Mouse (Mus musculus) lung, postnatal 4 days (tissue): ENCODE results near the gene Fgfr2.
"Not testable (repeated sequence)": the region's sequence is repeated elsewhere in the genome, so short reads cannot be mapped to it uniquely, and the experiment has no call there.

Experiments used
- DNase-seq, 2 experiments: peaks; one replicate each; pipeline ENCODE4 v3.0.0; 2021

Fgfr2 gene

GRCm38 (mm10) chr7:132565831-132566230 is 557.3 kb downstream of the Fgfr2 start:
- no peak for DNase-seq

DNA sequence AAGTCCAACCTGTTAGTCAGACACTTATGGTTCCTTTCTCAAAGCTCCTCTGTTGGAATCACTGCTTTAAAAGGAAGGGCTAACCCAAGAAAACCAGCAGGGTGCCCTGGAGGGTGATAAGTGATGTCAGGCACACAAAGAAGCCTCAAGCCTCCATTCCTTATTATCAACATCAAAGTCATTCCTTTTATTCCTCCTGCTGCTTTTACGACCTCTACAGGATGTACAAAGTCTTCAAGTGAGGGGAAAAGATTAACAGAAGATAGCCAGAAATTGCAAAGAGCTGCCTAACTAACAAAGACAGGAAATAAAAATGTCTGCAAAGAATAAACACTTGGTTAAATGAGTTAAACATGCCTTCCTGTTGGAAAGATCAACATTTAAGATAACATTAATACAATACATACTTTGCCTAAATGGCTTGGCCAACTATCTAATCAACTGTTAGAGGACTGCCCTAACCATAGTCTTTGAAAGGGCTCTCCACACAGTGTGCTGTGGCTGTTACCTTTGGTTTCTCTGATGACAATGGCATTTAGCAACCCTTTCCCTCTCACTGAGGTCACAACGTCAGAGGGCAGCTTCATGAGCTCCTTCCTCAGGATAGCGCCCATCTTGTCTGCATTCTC is 563.9 kb downstream of the Fgfr2 start:
- no peak for DNase-seq

DNA sequence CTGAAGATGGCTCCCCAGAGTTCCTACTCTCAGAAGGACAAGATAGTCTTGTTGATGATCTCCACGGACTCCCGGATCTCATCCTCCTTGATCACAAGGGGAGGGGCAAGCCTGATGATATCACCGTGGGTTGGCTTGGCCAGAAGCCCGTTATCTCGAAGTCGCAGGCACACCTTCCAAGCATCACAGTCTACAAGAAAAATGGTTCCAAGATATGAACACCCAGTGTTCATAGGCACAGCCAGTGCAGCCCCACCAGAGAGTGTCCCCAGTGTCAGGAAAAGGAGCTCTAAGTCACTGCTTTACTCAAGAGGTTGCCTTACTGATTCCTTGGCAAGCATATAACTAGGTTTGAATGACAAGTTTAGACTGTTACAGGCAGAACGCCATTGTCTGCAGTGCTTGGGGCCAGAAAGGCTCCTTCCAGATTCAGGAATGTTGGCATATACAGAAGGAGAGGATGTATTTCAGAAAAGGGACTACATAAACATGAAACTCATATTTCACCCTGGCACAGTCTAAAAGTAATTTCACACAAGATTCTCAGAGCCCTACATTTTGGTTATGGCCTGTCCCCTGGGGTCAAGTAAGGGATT is 564.9 kb downstream of the Fgfr2 start:
- peak in 1 of 2 experiments; percentile 29 for DNase-seq

- no peak for DNase-seq
Measured at GRCm38 (mm10) chr7:132556575-132556974, 566.6 kb downstream of the Fgfr2 start.

GRCm38 (mm10) chr7:132555911-132556310 is 567.2 kb downstream of the Fgfr2 start:
- no peak for DNase-seq

- DNase-seq, result no peak
Measured at GRCm38 (mm10) chr7:132554091-132554490, 569.1 kb downstream of the Fgfr2 start.

GRCm38 (mm10) chr7:132551351-132552126 is 571.6 kb downstream of the Fgfr2 start:
- peak; percentile 94 to 97 for DNase-seq

GRCm38 (mm10) chr7:132547126-132547525 is 576.0 kb downstream of the Fgfr2 start:
- no peak for DNase-seq

DNA sequence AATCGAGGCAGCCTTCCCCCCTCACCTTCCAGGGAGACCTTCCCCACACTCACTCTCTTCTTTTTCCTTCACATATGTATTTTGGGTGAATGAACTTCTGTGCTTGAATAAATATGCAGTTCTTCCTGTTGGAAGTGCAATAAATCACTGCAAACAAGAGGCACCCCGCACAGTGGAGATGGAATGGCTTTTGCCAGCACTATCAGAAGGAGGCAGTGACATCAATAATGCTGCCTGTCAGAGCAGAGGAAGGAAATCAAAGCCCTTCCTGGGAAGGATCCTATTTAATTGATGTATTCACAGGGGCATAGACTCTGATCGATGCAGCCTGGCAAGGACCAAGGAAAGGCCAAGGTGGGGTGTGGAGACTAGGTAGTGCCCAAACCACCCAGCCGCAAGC is 580.7 kb downstream of the Fgfr2 start:
- DNase-seq, result no peak

DNA sequence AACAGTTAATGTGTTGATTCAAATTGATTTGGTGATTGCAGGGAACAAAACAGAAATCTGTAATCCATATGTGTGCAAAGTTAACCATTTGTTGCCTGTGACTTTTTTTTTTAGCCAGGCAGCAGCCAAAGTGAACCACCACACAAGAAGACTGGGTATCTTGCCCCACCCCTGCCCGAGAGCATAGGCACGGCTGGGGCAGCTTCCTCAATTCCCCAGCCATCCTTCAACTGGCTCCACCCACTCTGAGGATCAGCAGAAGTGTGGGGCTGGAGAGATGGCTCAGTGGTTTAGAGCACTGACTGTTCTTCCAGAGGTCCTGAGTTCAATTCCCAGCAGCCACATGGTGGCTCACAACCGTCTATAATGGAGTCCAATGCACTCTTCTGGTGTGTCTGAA is 581.6 kb downstream of the Fgfr2 start:
- no peak for DNase-seq

GRCm38 (mm10) chr7:132540597-132540996 is 582.6 kb downstream of the Fgfr2 start:
- DNase-seq, result no peak

DNA sequence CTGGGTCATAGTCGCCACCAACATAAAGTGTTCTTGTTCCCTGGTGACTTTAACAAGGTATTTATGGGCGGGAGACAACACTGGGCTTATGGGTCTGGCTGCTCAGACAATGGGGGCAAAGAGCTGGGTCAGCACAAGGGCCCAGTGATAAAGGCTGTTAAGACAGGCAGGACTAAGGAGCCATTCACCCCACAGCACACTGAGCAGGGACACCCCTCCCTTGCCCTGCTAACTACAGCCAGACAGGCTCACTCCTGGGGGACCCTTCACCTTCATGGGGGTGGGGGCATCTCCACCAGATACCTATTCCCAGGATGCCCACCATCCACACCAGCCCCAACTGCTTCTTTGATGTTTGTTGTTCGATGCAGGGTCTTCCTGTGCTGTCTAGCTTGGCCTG is 593.9 kb downstream of the Fgfr2 start:
- DNase-seq, result no peak

DNA sequence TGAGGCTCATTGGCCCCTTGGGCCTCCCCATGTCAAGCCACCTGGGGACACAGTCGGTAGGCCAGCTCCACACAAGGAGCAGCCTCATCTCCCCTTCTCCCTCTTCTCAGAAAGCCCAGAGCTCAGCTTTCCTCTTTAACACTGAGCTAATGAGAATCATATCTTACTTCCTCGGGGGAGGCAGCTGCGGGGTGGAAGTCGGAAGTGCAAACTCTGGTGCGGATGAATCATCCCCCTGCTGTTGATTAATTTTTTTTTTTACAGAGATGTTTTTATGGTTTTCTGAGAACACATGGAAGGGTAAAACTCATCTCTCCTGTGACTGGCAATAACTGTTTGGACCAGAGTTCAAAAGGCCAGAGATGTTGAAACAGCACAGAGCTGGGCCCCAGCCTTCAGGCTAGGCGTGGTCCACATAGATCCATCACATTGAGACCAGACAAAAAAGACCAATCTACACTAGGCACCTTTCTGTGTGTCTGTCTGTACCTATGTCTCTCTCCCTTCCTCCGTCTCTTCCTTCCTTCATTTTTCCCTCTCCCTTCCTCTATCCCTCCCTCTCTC is 609.6 kb downstream of the Fgfr2 start:
- DNase-seq, result no peak

DNA sequence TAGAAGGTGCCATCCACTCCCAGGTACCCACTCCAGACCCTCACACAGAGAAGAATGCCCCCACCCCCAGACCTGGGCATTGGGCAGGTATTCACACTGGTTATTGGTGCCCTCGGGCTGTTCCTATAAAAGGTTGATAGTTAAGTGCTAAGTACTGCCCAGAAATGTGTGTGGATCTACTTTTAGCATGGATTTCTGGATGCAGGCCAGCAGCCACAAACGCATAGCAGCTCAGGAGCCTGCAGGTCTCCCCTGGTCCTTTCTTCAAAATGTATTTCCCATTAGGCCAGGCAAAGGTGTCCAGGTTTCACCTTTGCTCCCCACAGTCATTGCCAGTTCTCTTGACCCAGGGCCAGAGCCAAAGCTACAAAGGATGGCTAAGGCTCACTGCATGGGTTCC is 614.0 kb downstream of the Fgfr2 start:
- DNase-seq, result no peak

DNA sequence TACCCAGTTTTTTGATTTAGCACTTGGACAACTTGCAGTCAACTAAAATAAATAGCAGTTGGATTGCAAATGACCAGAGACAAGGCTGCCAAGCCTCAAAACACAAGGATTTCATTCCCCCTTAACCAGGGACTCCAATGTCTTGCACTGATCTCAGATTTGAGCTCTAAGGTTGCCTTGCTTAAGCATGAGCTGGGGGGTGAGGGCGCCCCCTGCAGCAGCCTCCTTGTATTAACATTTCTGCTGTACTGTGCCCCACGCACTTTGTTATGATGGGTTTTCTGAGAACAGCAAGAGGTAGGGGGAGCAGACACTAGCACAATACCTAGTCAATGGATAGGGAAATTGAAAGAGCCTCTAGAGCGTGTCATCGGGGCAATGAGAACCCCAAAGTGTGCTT is 615.8 kb downstream of the Fgfr2 start:
- no peak for DNase-seq

- peak in 1 of 2 experiments; percentile 25 for DNase-seq
Measured at GRCm38 (mm10) chr7:132506226-132506625, 616.9 kb downstream of the Fgfr2 start.

DNA sequence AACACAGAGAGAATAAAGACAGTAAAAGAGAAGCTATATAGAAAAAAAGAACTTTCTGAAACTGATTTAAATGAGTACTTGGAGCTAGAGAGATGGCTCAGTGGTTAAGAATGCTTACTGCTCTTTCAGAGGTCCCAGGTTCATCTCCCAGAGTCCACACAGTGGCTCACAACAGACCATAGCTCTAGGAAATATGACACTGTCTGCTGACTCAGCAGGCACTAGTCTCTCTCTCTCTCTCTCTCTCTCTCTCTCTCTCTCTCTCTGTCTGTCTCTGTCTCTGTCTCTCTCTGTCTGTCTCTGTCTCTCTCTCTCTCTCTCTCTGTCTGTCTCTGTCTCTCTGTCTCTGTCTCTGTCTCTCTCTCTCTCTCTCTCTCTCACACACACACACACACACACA is 620.7 kb downstream of the Fgfr2 start:
- DNase-seq, result not testable (repeated sequence)

- DNase-seq, result no peak
Measured at GRCm38 (mm10) chr7:132497142-132497541, 626.0 kb downstream of the Fgfr2 start.

DNA sequence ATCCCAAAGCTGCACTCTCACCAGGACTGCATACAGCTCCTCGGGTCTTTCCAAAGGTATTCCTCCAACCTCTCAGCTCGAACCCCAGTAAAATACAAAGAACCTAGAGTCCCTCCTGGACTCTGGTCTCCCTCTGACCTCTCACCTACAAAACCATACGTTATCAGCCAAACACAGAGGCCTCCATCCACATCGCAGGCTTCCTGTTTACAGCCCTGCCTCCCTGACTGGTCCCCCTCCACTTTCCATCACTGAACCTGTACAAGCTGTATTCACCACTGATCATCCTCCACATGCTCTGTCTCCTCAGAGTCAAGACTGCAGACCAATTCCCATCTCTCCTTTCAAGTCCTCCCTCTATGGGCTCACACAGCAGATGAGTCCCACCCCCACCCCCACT is 628.9 kb downstream of the Fgfr2 start:
- no peak for DNase-seq

GRCm38 (mm10) chr7:132493632-132494031 is 629.5 kb downstream of the Fgfr2 start:
- no peak for DNase-seq

- no peak for DNase-seq
Measured at GRCm38 (mm10) chr7:132491902-132492301, 631.2 kb downstream of the Fgfr2 start.

DNA sequence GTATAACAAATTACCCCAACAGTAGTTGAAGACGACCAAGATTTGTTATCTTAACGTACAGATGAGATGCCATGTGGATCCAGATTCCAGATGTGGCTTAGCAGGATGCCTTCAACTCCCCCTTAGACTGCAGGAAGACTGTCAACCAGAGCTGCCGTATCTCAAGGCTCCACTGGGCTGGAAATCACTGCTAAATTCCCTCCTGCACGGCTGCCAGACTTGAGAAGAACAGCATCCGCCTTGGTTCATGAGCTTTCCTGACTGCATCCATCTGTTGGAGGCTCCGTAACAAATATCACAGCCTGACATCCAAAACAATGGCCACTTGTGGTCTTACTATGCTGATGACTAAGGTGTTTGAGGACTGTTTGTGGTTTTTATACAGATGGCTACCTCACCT is 635.8 kb downstream of the Fgfr2 start:
- DNase-seq, result no peak

DNA sequence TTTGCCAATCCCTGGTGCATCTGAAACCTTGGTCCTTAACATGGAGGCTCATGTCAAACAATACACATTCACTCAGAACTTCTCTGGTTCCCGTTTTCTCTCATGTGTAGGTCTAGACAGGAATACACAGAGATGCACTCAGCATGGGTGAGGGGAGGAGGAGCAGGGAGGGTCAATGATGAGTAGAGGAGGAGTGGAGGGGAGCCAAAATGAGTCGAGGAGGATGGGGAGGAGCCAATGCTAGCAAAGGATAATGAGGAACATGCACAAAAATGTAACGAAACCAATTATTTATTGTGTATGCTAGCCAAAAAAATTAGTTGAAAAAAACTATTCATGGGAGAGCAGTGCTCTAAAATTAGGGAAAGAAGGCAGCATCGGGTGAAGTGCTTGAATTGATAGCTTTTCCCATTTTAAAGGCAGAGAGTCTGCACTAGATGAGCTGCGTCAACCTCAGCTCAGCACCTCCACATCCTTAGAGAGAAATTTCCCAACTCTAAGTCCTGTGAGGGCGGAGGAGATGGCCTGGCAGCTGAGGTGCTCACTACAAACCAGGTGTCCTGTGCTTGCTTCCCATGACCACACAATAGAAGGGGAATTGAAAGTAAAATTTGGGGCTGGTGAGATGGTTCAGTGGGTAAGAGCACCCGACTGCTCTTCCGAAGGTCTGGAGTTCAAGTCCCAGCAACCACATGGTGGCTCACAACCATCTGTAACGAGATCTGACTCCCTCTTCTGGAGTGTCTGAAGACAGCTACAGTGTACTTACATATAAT is 636.6 kb downstream of the Fgfr2 start:
- no peak for DNase-seq
